Mouse (Mus musculus): ENCODE results near the gene Ccdc92. TPM values are rescaled to one million over a fixed set of nuclear protein-coding genes. Genes with fewer than 3 reads are reported as not detected.

Gene Ccdc92
- polyA plus RNA-seq, 1 experiment from 2014 or later, result 6.6 TPM

GRCm38 (mm10) chr5:124862871-124863741 lies 882 bp upstream of the Ccdc92 start:
- no peaks in the 10 kb centered on the region for H3K36me3 ChIP-seq (ENCODE audit: insufficient read depth, low read length)
- TF ChIP-seq CTCF (IDR thresholded peaks at IDR 0.05; ENCODE audit: low read depth), result peak; percentile 28; the same call in 1 of the 2 replicates
- H3K27ac ChIP-seq, result peak overlapping the region; percentile 86
- peak overlapping the region; percentile 84 for H3K9ac ChIP-seq (ENCODE audit: low read depth, low read length)
- H3K27me3 ChIP-seq (ENCODE audit: insufficient read depth, low read length), result no peaks in the 10 kb centered on the region
- peak overlapping the region; percentile 94 for H3K4me3 ChIP-seq (replicated peaks; ENCODE audit: low read depth, low read length)
- ATAC-seq (replicated peaks; ENCODE audit: low FRiP score, low read depth) (peak; percentile 59), DNase-seq (ENCODE audit: low spot score) (peak; percentile 61)
- WGBS, result under 1% methylated on average over 75 of the region's 88 CpGs
- no peaks in the 10 kb centered on the region for H3K9me3 ChIP-seq (replicated peaks; ENCODE audit: low read length)
- H3K4me1 ChIP-seq (replicated peaks; ENCODE audit: insufficient read depth, low read length), result peaks cover 9% of the 10 kb centered on the region; the same call in 1 of the 2 replicates
- H3K4me2 ChIP-seq (ENCODE audit: low read length), result peak overlapping the region; percentile 74

- Histone ChIP-seq H3K9me3 (replicated peaks; ENCODE audit: low read length) (no peaks in the 10 kb centered on the region), H3K36me3 (ENCODE audit: insufficient read depth, low read length) (no peaks in the 10 kb centered on the region), H3K27ac (no peak overlapping the region), H3K27me3 (ENCODE audit: insufficient read depth, low read length) (no peaks in the 10 kb centered on the region), H3K4me1 (replicated peaks; ENCODE audit: insufficient read depth, low read length) (peaks cover 9% of the 10 kb centered on the region; the same call in 1 of the 2 replicates), H3K4me3 (replicated peaks; ENCODE audit: low read depth, low read length) (peak overlapping the region; percentile 94), H3K4me2 (ENCODE audit: low read length) (peak overlapping the region; percentile 74), H3K9ac (ENCODE audit: low read depth, low read length) (peak overlapping the region; percentile 47)
- TF ChIP-seq CTCF (IDR thresholded peaks at IDR 0.05; ENCODE audit: low read depth), result no peak
- DNase-seq (ENCODE audit: low spot score) (no peak), ATAC-seq (replicated peaks; ENCODE audit: low FRiP score, low read depth) (no peak)
- WGBS, result 1% methylated on average over 33 of the region's 33 CpGs
Measured at GRCm38 (mm10) chr5:124861463-124861862, 761 bp downstream of the Ccdc92 start.

DNA sequence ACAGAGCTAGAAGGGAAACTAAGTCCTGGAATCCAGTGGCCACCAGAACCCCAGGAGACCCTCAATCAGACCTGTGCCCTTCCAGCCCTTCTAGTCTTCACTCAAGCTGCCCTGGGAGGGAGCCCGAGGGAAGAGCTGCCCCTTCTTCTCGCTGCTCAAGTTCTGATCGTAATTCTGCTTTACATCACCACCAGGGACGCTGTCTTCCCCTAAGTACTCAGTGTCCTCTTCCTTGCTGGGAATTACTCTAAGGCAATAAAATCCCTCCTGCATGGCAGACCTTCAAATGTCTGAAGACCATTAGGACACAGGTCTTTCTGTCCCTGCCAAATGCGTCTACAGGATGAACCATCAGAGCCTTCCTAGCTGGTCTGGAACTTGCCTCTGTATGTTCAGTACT lies 2.2 kb downstream of the Ccdc92 start:
- DNase-seq (ENCODE audit: low spot score), result peak; percentile 76
- Histone ChIP-seq H3K27me3 (ENCODE audit: insufficient read depth, low read length) (no peaks in the 10 kb centered on the region), H3K27ac (no peak overlapping the region), H3K4me3 (replicated peaks; ENCODE audit: low read depth, low read length) (no peak overlapping the region), H3K4me2 (ENCODE audit: low read length) (no peak overlapping the region), H3K9ac (ENCODE audit: low read depth, low read length) (no peak overlapping the region), H3K4me1 (replicated peaks; ENCODE audit: insufficient read depth, low read length) (peaks cover 9% of the 10 kb centered on the region; the same call in 1 of the 2 replicates), H3K9me3 (replicated peaks; ENCODE audit: low read length) (no peaks in the 10 kb centered on the region), H3K36me3 (ENCODE audit: insufficient read depth, low read length) (no peaks in the 10 kb centered on the region)
- WGBS, result 10% methylated on average over 5 of the region's 5 CpGs
- no peak for ATAC-seq (replicated peaks; ENCODE audit: low FRiP score, low read depth)
- TF ChIP-seq CTCF (IDR thresholded peaks at IDR 0.05; ENCODE audit: low read depth), result peak; percentile 71

- Histone ChIP-seq H3K27me3 (ENCODE audit: insufficient read depth, low read length) (no peaks in the 10 kb centered on the region), H3K27ac (no peak overlapping the region), H3K4me3 (replicated peaks; ENCODE audit: low read depth, low read length) (no peak overlapping the region), H3K36me3 (ENCODE audit: insufficient read depth, low read length) (no peaks in the 10 kb centered on the region), H3K4me2 (ENCODE audit: low read length) (no peak overlapping the region), H3K9me3 (replicated peaks; ENCODE audit: low read length) (no peaks in the 10 kb centered on the region), H3K9ac (ENCODE audit: low read depth, low read length) (no peak overlapping the region), H3K4me1 (replicated peaks; ENCODE audit: insufficient read depth, low read length) (no peaks in the 10 kb centered on the region)
- TF ChIP-seq CTCF (IDR thresholded peaks at IDR 0.05; ENCODE audit: low read depth), result no peak
- 94% methylated on average over 4 of the region's 4 CpGs for WGBS
- ATAC-seq (replicated peaks; ENCODE audit: low FRiP score, low read depth) (no peak), DNase-seq (ENCODE audit: low spot score) (no peak)
Measured at GRCm38 (mm10) chr5:124854202-124854601, 8.0 kb downstream of the Ccdc92 start.

DNA sequence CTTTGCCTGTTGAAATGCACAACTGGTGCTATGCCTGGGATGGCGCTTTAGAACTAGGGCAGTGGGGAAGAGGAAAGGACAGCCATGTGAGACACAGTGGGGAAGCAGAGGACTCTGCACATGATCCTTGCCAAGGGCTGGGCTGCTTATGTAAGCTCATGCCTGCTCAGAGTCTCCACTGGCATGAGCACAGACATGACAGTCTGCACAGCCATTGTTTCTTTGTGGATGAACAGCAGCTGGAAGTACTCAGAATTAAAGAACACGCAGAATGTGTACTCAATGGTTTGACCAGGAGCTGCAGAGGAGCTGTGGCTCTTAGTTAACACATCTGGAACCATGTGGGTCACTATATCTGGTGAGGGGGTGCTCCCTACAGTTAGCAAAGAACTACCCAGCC lies 9.1 kb downstream of the Ccdc92 start:
- ATAC-seq (replicated peaks; ENCODE audit: low FRiP score, low read depth) (no peak), DNase-seq (ENCODE audit: low spot score) (no peak)
- H3K9me3 ChIP-seq (replicated peaks; ENCODE audit: low read length), result no peaks in the 10 kb centered on the region
- no peak overlapping the region for H3K9ac ChIP-seq (ENCODE audit: low read depth, low read length)
- H3K27me3 ChIP-seq (ENCODE audit: insufficient read depth, low read length), result no peaks in the 10 kb centered on the region
- no peak overlapping the region for H3K4me3 ChIP-seq (replicated peaks; ENCODE audit: low read depth, low read length)
- no peak overlapping the region for H3K4me2 ChIP-seq (ENCODE audit: low read length)
- no peaks in the 10 kb centered on the region for H3K4me1 ChIP-seq (replicated peaks; ENCODE audit: insufficient read depth, low read length)
- no peaks in the 10 kb centered on the region for H3K36me3 ChIP-seq (ENCODE audit: insufficient read depth, low read length)
- 0 out of 2 replicates have a peak overlapping the region, but pooled peaks have one; percentile 9 for H3K27ac ChIP-seq
- WGBS, result 57% methylated on average over 2 of the region's 2 CpGs
- no peak for TF ChIP-seq CTCF (IDR thresholded peaks at IDR 0.05; ENCODE audit: low read depth)

DNA sequence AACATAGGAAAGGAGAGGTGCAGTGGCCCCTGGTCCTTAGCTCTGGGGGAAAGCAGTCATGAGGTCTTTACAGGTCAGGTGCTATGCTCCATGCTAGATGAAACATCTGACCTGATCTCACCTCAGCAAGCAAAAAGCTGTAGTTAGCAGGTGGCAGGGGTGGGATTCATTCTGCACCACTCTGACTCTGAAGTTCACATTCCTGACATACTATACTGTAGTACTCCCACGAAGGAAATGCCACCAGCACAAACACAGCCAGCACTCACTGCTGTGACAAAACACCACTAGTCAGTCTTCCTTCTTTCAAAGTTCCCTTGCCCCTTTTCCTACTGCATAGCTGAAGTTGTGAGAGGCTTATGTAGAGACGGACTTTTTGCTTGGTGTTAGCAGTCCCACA lies 9.9 kb downstream of the Ccdc92 start:
- TF ChIP-seq CTCF (IDR thresholded peaks at IDR 0.05; ENCODE audit: low read depth), result no peak
- Histone ChIP-seq H3K4me1 (replicated peaks; ENCODE audit: insufficient read depth, low read length) (no peaks in the 10 kb centered on the region), H3K27me3 (ENCODE audit: insufficient read depth, low read length) (no peaks in the 10 kb centered on the region), H3K4me3 (replicated peaks; ENCODE audit: low read depth, low read length) (no peak overlapping the region), H3K36me3 (ENCODE audit: insufficient read depth, low read length) (no peaks in the 10 kb centered on the region), H3K4me2 (ENCODE audit: low read length) (no peak overlapping the region), H3K9me3 (replicated peaks; ENCODE audit: low read length) (no peaks in the 10 kb centered on the region), H3K27ac (no peak overlapping the region; the same call in 1 of the 2 replicates), H3K9ac (ENCODE audit: low read depth, low read length) (no peak overlapping the region)
- peak; percentile 56 for DNase-seq (ENCODE audit: low spot score)
- 20% methylated on average over 2 of the region's 2 CpGs for WGBS
- ATAC-seq (replicated peaks; ENCODE audit: low FRiP score, low read depth), result no peak
